Mouse (Mus musculus) liver, embryonic 14.5 days (tissue): Measurements from ENCODE around the gene Dhx58. TPM values are rescaled to one million over a fixed set of nuclear protein-coding genes. Genes with fewer than 3 reads are reported as not detected.

Experiments used
- ATAC-seq: fragments of 200-750 bp; cut with Nextera tagmentation; 2 replicates; pipeline ENCODE4 v1.8.0; 2017; ENCODE audit warnings: moderate number of reproducible peaks, mild to moderate bottlenecking, moderate library complexity; ENCODE audit not compliant: insufficient read depth
- DNase-seq, 3 experiments: peaks; one replicate each; pipeline ENCODE4 v3.0.0-alpha.2; 2012 to 2013; ENCODE audit warnings: low read depth in 3 of 3, low spot score in 3 of 3
- H3K27ac ChIP-seq: fragments of 300-500 bp; sonication (generic); 2 replicates; pipeline ENCODE4 v1.5.1; 2014; ENCODE audit warnings: moderate library complexity, mild to moderate bottlenecking, control low read depth, inconsistent platforms
- H3K27me3 ChIP-seq: fragments of 300-500 bp; sonication (generic); 2 replicates; pipeline ENCODE4 v1.6.1; 2014; ENCODE audit warnings: mild to moderate bottlenecking, low read length, moderate library complexity; ENCODE audit not compliant: control insufficient read depth, insufficient read depth
- H3K36me3 ChIP-seq: fragments of 300-500 bp; sonication (generic); replicated peaks from 2 replicates; pipeline ENCODE4 v1.6.1; 2014; ENCODE audit warnings: low read depth; ENCODE audit not compliant: control insufficient read depth, insufficient read depth
- H3K4me1 ChIP-seq, 2 experiments: fragments of 200-500 bp in 1 of 2; fragments of 300-500 bp in 1 of 2; sonication (generic) in 1 of 2; replicated peaks; 2 replicates each; pipeline ENCODE4 v1.6.1; 2012 to 2014; ENCODE audit warnings: antibody characterized with exemption in 1 of 2, inconsistent platforms in 1 of 2, low read length in 1 of 2; ENCODE audit not compliant: control insufficient read depth in 2 of 2, insufficient read depth in 2 of 2
- H3K4me2 ChIP-seq: fragments of 300-500 bp; sonication (generic); 2 replicates; pipeline ENCODE4 v1.6.1; 2014; ENCODE audit warnings: low read depth, mild to moderate bottlenecking, control low read depth, moderate library complexity
- H3K4me3 ChIP-seq, 2 experiments: fragments of 200-500 bp in 1 of 2; fragments of 300-500 bp in 1 of 2; sonication (generic) in 1 of 2; 2 replicates each; pipeline ENCODE4 v1.5.1; 2012 to 2014; ENCODE audit warnings: low read depth in 2 of 2, low read length in 2 of 2, mild to moderate bottlenecking in 2 of 2, control low read depth in 1 of 2, inconsistent platforms in 1 of 2, moderate library complexity in 1 of 2; ENCODE audit not compliant: insufficient read depth in 1 of 2
- H3K9ac ChIP-seq: fragments of 300-500 bp; sonication (generic); replicated peaks from 2 replicates; pipeline ENCODE4 v1.6.1; 2014; ENCODE audit warnings: mild to moderate bottlenecking, control low read depth, moderate library complexity
- H3K9me3 ChIP-seq: fragments of 300-500 bp; sonication (generic); 2 replicates; pipeline ENCODE4 v1.6.1; 2016; ENCODE audit warnings: low read length, mixed read lengths; ENCODE audit not compliant: control insufficient read depth
- CTCF ChIP-seq: IDR thresholded peaks from 2 replicates; pipeline ENCODE4 v1.5.1; 2016; ENCODE audit warnings: antibody characterized with exemption, low read depth, control low read depth
- EP300 ChIP-seq: IDR thresholded peaks from 2 replicates; pipeline ENCODE4 v1.6.1; 2016; ENCODE audit warnings: antibody characterized with exemption, low read depth
- WGBS: fragments of 180-500 bp; shearing (Covaris S2); extraction: QIAGEN DNeasy Blood & Tissue Kit; methylation state at CpG from one replicate; pipeline ENCODE4 v1.1.7; 2014; ENCODE audit not compliant: insufficient replicate concordance; 5-methylcytosine and 5-hydroxymethylcytosine counted together
- polyA plus RNA-seq, 2 experiments: library from polyadenylated mRNA; depleted of rRNA in 1 of 2; stranded (reverse) in 1 of 2; unstranded in 1 of 2; fragments of >200 nt; fragmentation: Nextera tagmentation in 1 of 2; extraction: Ambion mirVana in 1 of 2; gene quantifications; 2 replicates each; pipeline versions ENCODE4 v1.2.1 to v1.2.3; 2012 to 2014

Dhx58 gene
- polyA plus RNA-seq, 2 experiments, result 1.6 to 1.7 TPM

- Histone ChIP-seq H3K27me3 (no peaks in the 10 kb centered on the region), H3K4me3 (no peak overlapping the region), H3K4me2 (no peak overlapping the region), H3K36me3 (no peaks in the 10 kb centered on the region), H3K27ac (no peak overlapping the region), H3K9ac (no peak overlapping the region), H3K9me3 (no peaks in the 10 kb centered on the region), H3K4me1 (no peaks in the 10 kb centered on the region; a peak in 1 of 4 replicates)
- ATAC-seq (no peak), DNase-seq (no peak)
- no peak for TF ChIP-seq EP300
- no peak for TF ChIP-seq CTCF
- 60% methylated on average over 7 of the region's 7 CpGs for WGBS
Observed at GRCm38 (mm10) chr11:100690389-100690788, 13.7 kb downstream of the Dhx58 start.

- no peak overlapping the region for H3K4me3 ChIP-seq
- no peak for TF ChIP-seq EP300
- no peak for TF ChIP-seq CTCF
- no peak for ATAC-seq
- H3K27me3 ChIP-seq, result no peaks in the 10 kb centered on the region
- no peak for DNase-seq
- WGBS, result 55% methylated on average over 4 of the region's 4 CpGs
- H3K9me3 ChIP-seq, result no peaks in the 10 kb centered on the region
- H3K4me1 ChIP-seq, result no peaks in the 10 kb centered on the region; a peak in 1 of 4 replicates
- no peak overlapping the region for H3K9ac ChIP-seq
- no peak overlapping the region for H3K4me2 ChIP-seq
- no peak overlapping the region for H3K27ac ChIP-seq
- H3K36me3 ChIP-seq, result no peaks in the 10 kb centered on the region
Observed at GRCm38 (mm10) chr11:100688443-100688842, 15.6 kb downstream of the Dhx58 start.

GRCm38 (mm10) chr11:100687265-100687664 is 16.8 kb downstream of the Dhx58 start:
- ATAC-seq (no peak), DNase-seq (no peak)
- Histone ChIP-seq H3K4me3 (no peak overlapping the region), H3K4me2 (no peak overlapping the region), H3K9me3 (no peaks in the 10 kb centered on the region), H3K27ac (no peak overlapping the region), H3K4me1 (no peaks in the 10 kb centered on the region; a peak in 1 of 4 replicates), H3K36me3 (no peaks in the 10 kb centered on the region), H3K9ac (no peak overlapping the region), H3K27me3 (no peaks in the 10 kb centered on the region)
- TF ChIP-seq CTCF, result no peak
- TF ChIP-seq EP300, result no peak
- WGBS, result 61% methylated on average over 7 of the region's 7 CpGs

- DNase-seq (no peak), ATAC-seq (no peak)
- no peaks in the 10 kb centered on the region for H3K36me3 ChIP-seq
- H3K4me2 ChIP-seq, result no peak overlapping the region
- no peaks in the 10 kb centered on the region; the same call in 1 of the 2 replicates for H3K27me3 ChIP-seq
- no peak overlapping the region for H3K4me3 ChIP-seq
- H3K9ac ChIP-seq, result no peak overlapping the region
- no peaks in the 10 kb centered on the region for H3K9me3 ChIP-seq
- no peaks in the 10 kb centered on the region for H3K4me1 ChIP-seq
- no peak overlapping the region for H3K27ac ChIP-seq
- TF ChIP-seq EP300 (no peak), CTCF (no peak)
- WGBS, result 62% methylated on average over 3 of the region's 3 CpGs
Observed at GRCm38 (mm10) chr11:100685371-100685770, 18.7 kb downstream of the Dhx58 start.

GRCm38 (mm10) chr11:100684084-100684483 is 20.0 kb downstream of the Dhx58 start:
- Histone ChIP-seq H3K4me1 (no peaks in the 10 kb centered on the region), H3K4me3 (no peak overlapping the region), H3K9ac (no peak overlapping the region), H3K4me2 (no peak overlapping the region), H3K9me3 (no peaks in the 10 kb centered on the region), H3K27ac (no peak overlapping the region), H3K27me3 (no peaks in the 10 kb centered on the region; the same call in 1 of the 2 replicates), H3K36me3 (no peaks in the 10 kb centered on the region)
- TF ChIP-seq CTCF, result no peak
- no peak for DNase-seq
- no peak for ATAC-seq
- 69% methylated on average over 2 of the region's 2 CpGs for WGBS
